Mouse (Mus musculus) skeletal muscle tissue, adult 2 months (tissue): Measurements from ENCODE around the gene Dgcr8.

ENCODE experiments used
- DNase-seq: peaks from one replicate; pipeline ENCODE4 v3.0.0-alpha.2; 2012; ENCODE audit warnings: low read depth, low spot score

The Dgcr8 gene

DNA sequence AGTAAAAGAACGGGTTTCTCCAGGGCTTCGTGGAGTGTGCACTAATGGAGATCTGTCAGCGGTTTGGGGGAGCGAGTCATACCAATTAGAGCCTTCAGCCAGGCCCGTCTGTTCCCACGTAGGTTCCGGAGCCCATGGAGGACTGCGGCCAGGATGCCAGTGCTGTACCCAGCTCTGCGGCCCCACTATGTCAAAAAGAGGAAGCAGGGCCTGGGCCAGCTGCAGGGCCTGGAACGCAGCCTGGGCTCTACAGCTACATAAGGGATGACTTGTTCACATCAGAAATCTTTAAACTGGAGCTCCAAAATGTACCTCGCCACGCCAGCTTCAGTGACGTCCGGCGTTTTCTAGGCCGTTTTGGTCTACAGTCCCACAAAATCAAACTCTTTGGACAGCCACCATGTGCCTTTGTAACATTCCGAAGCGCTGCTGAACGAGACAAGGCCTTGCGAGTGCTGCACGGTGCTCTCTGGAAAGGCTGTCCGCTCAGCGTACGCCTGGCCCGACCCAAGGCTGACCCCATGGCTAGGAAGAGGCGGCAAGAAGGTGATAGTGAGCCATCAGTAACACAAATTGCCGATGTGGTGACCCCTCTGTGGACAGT, 39.6 kb downstream of the Dgcr8 start:
- DNase-seq = no peak

- DNase-seq = peak; percentile 99
These were observed 40.3 kb downstream of the Dgcr8 start, which contains the start of the genes Trmt2a and Ranbp1 for GRCm38 (mm10) chr16:18248433-18249363. Trmt2a (plus strand) TSS chr16:18248679. Ranbp1 (minus strand) TSS chr16:18248732.

DNA sequence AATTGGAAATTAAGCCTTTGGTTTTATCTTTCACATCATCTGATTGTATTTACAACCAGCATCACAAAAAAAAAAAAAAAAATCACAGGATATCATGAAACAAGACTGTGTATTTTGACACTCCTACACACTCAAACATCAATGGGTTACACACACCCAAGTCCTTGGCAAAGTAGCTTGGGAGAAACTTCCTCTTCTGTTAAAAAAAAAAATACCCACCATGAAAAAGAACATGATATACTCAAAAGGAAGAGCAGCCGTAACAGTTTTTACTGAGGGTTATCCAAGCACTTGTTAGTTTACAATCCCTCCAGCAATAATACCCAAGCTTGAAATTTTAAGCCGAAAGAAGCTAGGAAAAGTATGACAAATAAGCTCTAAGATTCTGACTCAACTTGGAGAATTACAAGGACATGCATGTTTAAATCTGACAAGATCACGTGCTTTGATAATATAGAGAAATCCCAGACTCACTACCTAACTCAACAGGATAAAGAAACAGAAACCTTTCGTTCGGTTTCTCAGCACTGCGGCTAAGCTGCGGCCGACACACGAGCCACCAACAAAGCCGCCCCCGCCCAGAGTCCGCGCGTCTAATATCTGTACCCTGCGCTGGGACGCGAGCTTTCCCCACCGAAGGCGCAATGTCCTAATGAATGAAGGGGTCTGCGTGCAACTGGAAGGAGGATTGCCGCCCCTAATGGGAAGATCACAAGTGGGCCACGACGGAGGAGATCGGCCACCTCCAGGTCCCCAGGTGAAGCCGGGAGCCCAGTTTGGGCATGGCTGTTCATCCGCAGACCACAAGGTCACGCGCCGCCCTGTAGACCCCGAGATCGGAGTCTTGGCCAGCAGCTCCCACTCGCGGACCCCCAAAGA, 41.3 kb downstream of the Dgcr8 start:
- no peak for DNase-seq

DNA sequence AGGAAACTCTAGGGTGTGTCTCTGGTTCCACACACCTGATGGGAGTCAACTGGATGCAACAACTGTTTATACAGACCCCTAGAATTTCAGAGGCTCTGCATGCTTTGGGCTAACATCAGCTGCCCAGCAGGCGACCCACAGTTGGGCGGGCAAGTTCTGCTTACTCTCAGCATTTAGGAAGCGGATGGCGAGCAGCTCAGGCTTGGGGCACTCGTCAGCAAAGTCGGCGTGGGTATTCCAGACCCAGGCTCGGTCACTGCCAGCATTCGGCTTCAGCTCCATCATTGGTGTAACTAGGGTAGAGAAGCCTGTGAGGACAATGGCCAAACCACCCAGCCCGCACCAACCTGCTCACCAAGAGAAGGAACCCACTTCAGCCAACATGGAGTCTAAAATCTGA, 47.5 kb downstream of the Dgcr8 start:
- DNase-seq = no peak

- no peak for DNase-seq
These were observed 52.2 kb downstream of the Dgcr8 start for GRCm38 (mm10) chr16:18236676-18237501.

GRCm38 (mm10) chr16:18235389-18236065, 53.5 kb downstream of the Dgcr8 start:
- peak; percentile 69 for DNase-seq

DNA sequence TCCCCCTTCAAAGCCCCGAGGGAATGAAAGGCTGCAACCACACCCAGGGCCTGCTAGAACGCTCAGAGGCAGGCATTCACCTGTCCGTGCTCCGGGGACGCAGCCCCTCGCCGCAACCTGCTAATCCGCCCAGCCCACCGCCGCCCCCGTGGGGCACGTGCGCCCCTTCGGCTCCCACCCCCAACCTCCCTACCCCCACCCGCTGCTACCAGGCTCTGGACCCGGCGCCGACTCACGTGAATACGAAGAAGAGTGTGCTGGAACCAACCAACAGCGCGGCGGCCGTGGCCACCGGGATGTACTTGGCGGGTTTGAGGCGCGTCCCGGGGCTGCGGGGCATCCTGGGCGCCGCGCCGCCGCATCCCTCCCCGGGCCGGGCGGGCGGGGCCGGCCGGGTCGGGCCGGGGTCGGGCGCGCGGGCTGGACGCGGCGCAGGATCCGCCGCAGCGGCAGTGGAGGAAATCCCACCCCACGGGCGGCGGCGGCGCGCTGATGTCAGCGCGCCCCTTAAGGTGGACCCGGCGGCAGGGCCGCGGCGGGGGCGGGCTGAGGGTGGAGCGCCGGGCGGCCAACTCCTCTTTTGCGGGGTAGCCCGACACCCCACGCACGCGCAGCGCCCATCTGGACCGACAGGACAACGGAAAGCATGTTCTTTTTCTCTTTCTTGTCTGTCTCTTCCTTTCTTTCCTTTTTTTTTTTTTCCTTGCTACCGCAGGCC, 54.2 kb downstream of the Dgcr8 start, which contains the start of gene Zdhhc8:
Gene Zdhhc8 (minus strand): TSS at position 466 of the 718 bp plus-strand sequence.
- DNase-seq = peak; percentile 63

DNA sequence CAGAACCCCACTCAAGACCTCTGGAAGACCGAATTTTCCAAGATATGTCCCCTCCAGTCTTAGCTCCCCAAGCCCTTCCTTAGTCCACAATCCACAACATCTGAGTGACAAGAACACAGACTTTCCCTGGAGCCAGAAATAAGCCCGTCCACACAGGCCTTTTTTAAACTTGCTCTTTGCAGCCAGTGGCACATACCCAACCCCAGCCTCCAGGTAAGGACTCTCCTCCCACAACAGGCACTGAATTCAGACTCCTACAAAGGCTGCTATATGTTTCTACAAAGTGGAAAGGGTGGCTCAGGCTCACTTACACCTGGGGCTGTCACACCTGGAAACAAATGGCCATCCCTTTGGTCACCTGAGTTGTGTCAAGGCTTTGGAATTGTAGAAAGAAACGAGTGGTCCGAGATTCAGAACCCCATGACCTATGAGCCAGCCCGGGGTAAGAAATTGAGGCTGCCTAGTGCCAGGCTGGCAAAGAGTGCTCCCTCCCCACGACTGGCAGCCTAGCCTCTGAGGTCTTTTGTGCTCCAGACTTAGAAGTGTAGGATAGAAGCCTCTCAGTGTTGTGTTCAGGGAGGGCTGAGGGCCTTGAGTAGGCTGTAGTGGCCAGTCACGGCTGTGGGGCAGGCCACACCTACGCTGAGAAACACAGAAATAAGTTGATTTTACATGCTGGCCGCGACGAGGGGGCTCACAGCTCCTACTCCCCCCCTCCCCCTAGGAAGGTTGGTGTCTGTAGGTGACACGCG, 55.0 kb downstream of the Dgcr8 start:
- no peak for DNase-seq

- DNase-seq = no peak
These were observed 55.6 kb downstream of the Dgcr8 start for GRCm38 (mm10) chr16:18233451-18233850.

DNA sequence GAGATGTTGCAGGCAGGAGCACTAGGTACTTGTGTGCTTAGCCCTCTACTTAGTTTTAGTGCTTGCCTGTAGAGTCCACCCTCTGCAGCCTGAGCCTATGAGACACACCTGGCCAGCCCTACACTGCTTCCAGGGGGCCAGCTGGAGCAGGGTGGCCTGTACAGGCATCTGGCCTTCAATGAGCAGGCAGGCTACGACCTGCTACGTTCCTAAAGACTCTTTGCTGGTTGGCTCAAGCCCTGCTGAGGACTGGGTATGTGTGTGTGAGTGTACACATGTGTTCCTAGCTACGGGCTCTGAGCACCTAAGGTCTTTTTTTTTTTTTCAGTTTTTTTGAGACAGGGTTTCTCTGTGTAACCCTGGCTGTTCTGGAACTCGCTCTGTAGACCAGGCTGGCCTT, 57.6 kb downstream of the Dgcr8 start:
- no peak for DNase-seq

- no peak for DNase-seq
These were observed 58.0 kb downstream of the Dgcr8 start for GRCm38 (mm10) chr16:18231047-18231446.

GRCm38 (mm10) chr16:18230617-18231016, 58.4 kb downstream of the Dgcr8 start:
- no peak for DNase-seq

DNA sequence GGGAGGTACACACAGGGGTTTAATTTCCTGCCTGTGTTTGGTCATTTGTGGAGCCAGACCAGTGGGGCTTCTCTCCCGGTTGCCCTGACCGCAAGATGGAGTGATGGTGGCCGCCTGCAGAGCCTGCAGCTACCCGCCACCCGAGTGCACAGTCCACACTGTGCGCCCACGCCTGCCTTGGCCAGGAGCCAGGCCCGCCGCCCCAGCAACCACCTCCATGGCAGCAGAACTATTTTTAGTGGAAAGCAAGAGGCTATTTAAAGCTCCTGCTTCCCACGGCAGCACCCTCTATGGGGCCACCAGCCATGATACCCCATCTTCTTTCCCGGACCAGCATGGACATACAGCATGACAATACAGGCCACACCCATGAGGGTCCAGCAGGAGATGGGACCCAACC, 59.4 kb downstream of the Dgcr8 start:
- peak; percentile 63 for DNase-seq

DNA sequence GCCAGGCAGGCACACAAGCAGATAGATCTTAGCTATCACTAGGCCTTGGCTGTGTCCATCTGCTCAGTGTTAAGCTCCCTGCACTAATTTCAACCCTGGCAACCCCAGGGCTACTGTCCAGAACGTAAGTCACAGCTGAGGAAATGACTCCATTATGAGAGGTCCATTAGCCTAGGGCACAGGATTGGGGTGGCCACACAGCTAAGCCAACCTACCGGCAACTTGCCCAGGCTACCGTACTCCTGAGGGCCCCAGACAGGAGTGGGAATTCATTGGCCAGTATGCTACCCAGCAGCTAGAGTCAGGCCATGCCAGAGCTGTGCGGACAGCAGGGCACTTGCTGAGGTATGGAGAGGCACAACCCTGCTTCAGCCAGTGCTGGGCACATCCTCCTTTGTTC, 60.2 kb downstream of the Dgcr8 start:
- no peak for DNase-seq

DNA sequence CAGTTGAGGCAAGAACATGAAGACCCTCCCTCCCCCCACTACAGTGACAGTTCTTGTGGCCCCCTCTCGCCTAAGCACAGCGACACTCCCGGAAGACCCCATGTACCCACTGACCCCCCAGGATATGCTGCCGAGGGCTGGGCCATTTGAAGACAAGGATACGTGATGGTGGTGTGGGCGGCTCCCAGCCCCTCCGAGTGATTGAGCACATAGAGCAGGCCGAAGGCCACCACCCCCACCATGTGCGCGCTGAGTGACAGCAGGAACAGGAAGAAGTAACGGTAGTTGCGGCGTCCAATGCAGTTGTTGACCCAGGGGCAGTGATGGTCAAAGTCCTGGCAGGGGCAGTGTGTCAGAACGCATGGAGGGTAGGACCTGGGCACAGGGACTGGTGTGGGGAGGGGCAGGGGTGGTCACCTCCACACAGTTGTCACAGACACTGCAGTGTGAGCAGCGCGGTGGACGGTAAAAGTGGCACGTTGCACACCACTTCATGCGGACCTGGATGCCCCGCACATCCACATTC, 61.1 kb downstream of the Dgcr8 start:
- DNase-seq = no peak

GRCm38 (mm10) chr16:18227187-18227586, 61.9 kb downstream of the Dgcr8 start:
- DNase-seq = no peak

GRCm38 (mm10) chr16:18222188-18222587, 66.9 kb downstream of the Dgcr8 start:
- no peak for DNase-seq

GRCm38 (mm10) chr16:18221543-18221898, 67.5 kb downstream of the Dgcr8 start:
- no peak for DNase-seq
